Mouse (Mus musculus) left cerebral cortex, postnatal 14 days (tissue): ENCODE results near the gene Plch1. TPM values are rescaled to one million over a fixed set of nuclear protein-coding genes. Genes with fewer than 3 reads are reported as not detected.
A peak's percentile ranks its signal among the peaks of the same experiment; 100 is the strongest.

Experiments used
- DNase-seq, 2 experiments: peaks; one replicate each; pipeline ENCODE4 v3.0.0; 2021 to 2022; ENCODE audit warnings: low spot score in 2 of 2, mixed read lengths in 1 of 2
- intact Hi-C: fragments of 180-260 bp; cut with DNase I; formaldehyde crosslinking; loops from one replicate; pipeline ENCODE4 v1.15.1; 2025
- total RNA-seq, 2 experiments: library from RNA; stranded (reverse); gene quantifications; 2 replicates each; pipeline ENCODE4 v1.2.3; 2021

Plch1 gene
- total RNA-seq, 2 experiments from 2014 or later = 6.0 to 8.4 TPM

- no peak for DNase-seq
- intact Hi-C loops = no loop called here
Measured at GRCm38 (mm10) chr3:63760821-63761220, 138.5 kb downstream of the Plch1 start.

- intact Hi-C loops = no loop called here
- peak in 1 of 2 experiments; percentile 26 for DNase-seq
Measured at GRCm38 (mm10) chr3:63740073-63740472, 159.2 kb downstream of the Plch1 start.

GRCm38 (mm10) chr3:63728325-63728724, 170.9 kb downstream of the Plch1 start:
- intact Hi-C loops = no loop called here

GRCm38 (mm10) chr3:63726667-63727342, 172.5 kb downstream of the Plch1 start:
- intact Hi-C loops = no loop called here
- DNase-seq = no peak

More at GRCm38 (mm10) chr3:63728325-63728724, 170.9 kb downstream of the Plch1 start:
- DNase-seq = no peak

- DNase-seq = no peak
- intact Hi-C loops = no loop called here
Measured at GRCm38 (mm10) chr3:63693694-63694093, 205.6 kb downstream of the Plch1 start.

GRCm38 (mm10) chr3:63692727-63693126, 206.5 kb downstream of the Plch1 start:
- intact Hi-C loops = no loop called here

GRCm38 (mm10) chr3:63668779-63669178, 230.5 kb downstream of the Plch1 start:
- intact Hi-C loops = no loop called here
- no peak for DNase-seq

More at GRCm38 (mm10) chr3:63692727-63693126, 206.5 kb downstream of the Plch1 start:
- no peak for DNase-seq

- DNase-seq = no peak
- intact Hi-C loops = no loop called here
Measured at GRCm38 (mm10) chr3:63665307-63665706, 234.0 kb downstream of the Plch1 start.

GRCm38 (mm10) chr3:63664575-63665243, 234.6 kb downstream of the Plch1 start:
- peak; percentile 11 to 17 for DNase-seq

More at GRCm38 (mm10) chr3:63664575-63665243, 234.6 kb downstream of the Plch1 start:
- intact Hi-C loops = no loop called here

Other genes starting within 250 kb of the Plch1 start
- gene E130311K13Rik, start 30.0 kb upstream of the Plch1 start, total RNA-seq = 10 to 100 TPM; 11.3 to 11.9 TPM
- 10 to 100 TPM; 26.4 to 27.1 TPM for gene Slc33a1, start 65.3 kb upstream of the Plch1 start, total RNA-seq
- 10 to 100 TPM; 39.1 to 40.8 TPM for gene Gmps, start 76.6 kb upstream of the Plch1 start, total RNA-seq
- under 1 TPM; 0.34 to 0.44 TPM for gene Vmn2r1, start 182.1 kb upstream of the Plch1 start, total RNA-seq
- gene Vmn2r2, start 242.5 kb upstream of the Plch1 start, total RNA-seq = not detected